Mouse (Mus musculus): ENCODE data around the gene Eif4h.

Gene Eif4h

DNA sequence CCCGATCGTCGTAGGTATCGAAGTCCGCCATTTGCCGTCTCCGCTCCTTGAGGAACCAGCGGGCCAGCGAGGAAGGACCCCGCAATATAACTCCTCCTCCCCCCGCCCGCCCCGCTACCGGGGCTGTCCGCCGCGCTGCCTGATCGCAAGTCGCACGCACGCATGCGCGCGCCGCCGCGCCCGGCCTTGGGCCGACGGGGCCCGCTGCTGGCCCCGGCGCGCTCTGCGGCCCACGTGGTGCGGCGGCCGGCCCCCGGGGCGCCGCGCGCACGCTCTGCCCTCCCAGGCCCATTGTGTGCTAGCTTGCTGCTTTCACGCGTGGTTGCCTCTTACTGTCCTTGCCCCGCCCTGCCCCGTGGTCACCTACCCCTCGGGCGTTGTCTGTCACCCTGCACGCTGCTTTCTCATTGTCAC is at the start of gene Eif4h:
Gene Eif4h, minus strand, starts transcription at position 222 of the 414 bp plus-strand sequence.
- peak; percentile 85 for DNase-seq (ENCODE audit: low read depth)

DNA sequence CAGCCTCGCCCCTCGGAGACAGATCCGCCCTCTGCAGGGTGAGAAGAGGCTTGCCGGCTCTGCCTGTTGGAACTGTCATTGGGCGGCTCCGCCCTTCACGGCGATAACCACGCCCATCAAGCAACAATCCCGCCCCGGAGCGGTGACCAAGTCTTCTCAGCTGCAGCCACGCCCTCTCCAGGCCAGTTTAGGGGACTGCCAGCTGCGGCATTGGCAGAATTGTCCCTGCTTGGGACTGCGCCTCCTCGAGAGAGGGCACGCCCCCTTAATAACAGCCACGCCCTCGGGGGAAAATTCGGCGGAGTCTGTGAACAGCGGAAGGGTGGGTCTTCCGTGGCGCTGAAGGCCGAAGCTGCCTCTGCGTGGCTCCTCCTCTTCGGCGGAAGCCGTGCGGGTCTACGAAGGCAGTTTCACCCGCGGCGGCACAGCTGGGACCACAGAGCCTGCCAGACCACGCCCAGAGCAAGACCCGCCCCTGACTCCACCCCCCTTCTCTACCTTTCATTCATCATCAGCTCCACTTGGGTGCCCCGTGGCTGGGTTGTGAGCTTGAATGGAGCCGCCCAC is 49.5 kb upstream of the Eif4h start:
- DNase-seq (ENCODE audit: low read depth): peak; percentile 99

DNA sequence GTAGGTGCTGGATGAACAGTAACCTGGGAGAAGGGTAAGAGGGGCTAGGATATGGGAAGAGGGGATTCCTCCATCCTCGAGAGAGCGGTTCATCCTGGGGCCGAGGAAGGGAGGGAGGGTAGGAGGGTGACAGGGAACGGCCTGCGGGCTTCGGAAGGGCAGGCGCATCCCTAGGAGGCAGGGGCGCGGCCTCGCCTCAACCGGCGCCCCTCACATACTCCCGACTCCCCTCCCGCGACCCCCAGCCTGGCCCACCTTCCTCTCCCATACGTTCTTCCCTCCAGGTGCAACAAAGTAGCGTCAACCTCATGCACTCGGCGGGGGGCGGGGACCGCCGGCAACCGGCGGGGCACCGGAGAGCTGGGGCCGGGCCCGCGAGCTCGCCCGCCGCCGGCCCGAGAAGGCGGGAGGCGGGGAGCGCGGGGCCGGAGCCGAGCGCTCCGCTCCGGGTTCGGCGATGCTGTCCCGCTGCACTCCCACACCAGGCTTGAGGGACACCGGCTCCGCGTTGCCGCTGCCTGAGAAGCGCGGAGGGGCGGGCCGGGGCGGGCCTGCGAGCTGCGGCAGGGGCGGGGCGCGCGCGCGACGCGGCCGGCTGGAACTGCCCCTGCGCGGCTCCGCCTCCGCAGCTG is 48.9 kb upstream of the Eif4h start, which contains the start of gene Limk1:
Gene Limk1, minus strand, starts transcription at position 513 of the 632 bp plus-strand sequence.
- no peak for DNase-seq (ENCODE audit: low read depth)

DNA sequence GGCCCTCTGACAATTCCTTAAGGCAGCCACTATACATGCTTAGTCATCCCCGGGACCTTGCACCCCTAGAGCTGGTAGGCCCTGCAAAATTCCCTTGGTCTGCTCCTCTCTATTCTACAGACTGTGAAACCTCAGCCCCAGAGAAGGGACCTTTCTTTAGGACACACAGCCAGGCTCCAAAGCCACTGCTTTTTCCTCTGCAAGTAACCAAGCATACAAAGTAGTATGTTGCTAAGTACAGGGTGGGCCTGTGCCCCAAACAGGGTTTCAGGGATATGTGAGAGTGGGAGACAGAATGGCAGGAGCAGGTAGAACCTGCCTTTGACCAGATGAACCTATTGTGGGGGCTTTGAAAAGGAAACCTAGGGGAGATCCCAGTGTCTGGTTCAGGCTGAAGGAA is 47.9 kb upstream of the Eif4h start:
- DNase-seq (ENCODE audit: low read depth): no peak

DNA sequence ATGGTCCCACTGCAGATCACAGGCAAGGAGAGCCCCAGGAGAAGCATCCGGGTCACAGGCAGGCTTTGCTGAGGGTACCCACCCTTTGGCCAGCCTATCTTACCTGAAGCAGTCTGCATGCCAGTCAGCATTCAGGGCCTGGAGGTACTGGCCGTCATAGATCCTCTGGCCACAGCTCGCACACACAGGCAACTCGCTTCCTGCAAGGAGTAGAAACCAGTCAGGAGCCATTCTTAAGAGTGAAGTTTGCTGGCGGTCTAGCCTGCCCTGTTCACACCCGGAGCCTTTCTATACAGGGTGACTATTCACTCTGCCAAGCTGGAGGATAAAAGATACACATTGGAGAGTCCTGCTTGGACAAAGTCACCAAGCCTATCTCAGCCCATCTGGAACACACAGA is 47.3 kb upstream of the Eif4h start:
- no peak for DNase-seq (ENCODE audit: low read depth)

DNA sequence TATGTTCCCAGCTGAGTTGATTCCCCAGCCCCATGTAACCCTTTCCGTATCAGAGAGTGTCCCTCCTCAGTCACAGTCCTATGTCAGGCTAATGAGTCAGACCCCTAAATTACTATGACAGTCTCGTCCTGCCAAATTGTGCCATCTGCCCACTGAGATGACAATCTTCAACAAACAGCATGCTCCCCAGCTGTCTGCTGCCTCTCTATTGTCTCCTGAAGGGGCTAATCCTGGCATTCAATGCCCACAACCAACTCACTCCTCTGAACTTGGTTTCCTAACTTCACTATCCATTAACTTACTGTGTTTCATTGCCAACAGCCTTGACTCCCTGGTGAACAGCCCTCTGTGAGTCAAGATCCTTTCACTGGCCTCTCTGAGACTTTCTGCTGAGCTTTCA is 45.1 kb upstream of the Eif4h start:
- no peak for DNase-seq (ENCODE audit: low read depth)

DNA sequence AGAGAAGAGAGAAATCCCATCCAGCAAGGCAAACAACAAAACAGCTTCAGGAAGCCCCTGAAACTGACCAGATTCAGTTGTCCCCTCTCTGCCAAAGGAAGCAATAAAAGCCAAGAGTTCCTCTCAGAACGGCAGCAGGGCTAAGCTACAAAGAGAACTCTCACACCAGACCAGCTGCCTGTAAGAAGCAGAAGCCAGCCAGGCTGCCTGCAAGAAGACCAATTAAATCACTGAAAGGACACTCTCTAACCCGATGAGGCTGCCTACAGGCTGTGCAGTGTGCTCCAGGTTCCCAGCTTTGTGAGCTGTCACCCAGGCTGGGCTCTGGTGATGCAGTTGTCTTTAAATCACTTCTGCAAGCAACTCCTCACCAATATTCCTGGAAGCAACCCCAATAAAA is 44.5 kb upstream of the Eif4h start:
- no peak for DNase-seq (ENCODE audit: low read depth)

DNA sequence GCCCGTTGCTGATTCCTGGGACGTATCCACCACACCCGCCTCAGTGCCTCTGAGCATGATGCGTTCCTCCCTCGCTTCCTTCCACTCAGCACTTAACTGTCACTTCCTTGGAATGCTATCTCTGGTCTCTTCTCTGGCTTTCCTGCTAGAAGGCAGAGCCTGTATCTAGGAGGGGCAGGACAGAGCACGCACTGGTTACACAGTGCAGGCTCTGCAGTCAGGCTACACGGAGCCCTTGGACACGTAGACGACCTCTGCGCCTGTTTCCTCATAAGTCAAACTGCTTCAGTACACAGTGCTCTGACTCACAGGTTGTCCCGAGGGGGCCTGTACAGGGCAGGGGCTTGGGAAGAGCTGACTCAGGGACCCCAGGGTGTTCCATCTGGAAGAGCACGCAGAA is 40.9 kb upstream of the Eif4h start:
- no peak for DNase-seq (ENCODE audit: low read depth)

DNA sequence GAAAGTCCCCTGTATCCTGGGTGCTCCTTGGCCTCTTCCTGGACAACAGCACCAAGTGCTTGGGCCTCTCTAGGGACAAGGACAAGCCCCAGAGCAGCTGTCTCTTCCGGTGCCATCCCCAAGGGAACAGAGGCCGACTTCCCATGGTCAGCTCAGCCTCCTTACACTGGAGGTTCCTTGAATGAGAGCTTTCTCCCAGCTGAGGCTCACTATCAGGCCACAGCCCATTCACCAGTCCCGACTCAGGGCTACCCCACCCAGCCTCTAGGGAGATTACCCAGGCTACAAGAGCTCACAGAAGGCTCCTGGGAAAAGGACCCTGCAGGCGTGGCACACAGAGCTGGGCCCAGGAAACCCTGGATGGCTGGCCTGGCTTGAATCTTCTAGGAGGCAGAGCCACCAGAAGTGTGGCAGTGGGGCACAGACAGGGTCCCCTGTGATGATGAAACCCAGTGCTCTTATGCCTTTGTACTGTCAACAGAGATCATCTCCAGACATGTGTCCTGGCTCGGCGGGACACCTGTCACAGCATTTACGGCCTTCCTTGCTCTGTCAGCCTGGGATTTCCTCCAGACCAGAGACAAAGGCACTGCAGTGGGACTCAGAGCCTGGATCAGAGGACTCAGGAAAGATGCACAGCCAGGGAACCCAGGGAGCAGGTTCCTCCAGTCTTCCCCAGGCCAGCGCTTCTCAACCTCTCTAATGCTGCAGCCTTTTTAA is 39.7 kb upstream of the Eif4h start:
- no peak for DNase-seq (ENCODE audit: low read depth)

DNA sequence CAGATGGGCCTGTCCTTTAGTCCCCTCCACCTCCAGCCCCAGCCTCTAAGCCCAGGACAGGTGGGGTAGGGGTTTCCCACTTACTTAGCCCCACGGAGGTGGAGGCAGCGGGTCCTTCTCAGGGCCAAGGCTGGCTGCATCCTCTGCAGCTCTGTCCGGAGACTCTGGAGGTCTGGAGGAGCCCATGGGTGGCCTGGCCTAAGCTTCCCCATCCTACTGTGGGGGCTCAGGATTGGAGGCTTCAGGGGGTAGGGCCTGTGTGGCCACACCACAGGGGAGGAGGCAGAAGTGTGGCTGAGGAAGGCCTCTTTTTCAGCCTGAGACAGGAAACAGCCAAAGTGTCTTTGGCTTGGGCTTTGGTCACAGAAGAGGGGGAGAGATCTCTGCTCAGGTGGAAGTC is 38.7 kb upstream of the Eif4h start:
- peak; percentile 44 for DNase-seq (ENCODE audit: low read depth)

DNA sequence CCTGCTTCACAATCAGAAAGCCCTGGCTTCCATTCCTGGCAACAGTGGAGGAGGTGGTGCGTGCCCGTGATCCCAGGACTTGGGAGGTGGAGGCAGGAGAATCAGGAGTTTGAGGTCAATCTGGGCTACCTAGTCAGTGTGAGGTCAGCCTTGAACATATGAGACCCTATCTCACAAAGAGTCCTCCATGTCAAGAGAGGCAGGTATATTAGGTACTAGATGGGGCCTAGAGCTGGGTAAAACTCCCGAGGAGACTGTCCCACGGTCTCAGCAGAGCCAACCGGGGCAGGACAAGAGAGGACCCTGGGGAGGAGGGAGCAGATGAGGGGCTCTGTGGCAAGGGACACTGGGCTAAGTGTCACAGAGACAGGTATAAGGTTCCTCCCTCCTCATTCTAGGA is 38.2 kb upstream of the Eif4h start:
- no peak for DNase-seq (ENCODE audit: low read depth)

DNA sequence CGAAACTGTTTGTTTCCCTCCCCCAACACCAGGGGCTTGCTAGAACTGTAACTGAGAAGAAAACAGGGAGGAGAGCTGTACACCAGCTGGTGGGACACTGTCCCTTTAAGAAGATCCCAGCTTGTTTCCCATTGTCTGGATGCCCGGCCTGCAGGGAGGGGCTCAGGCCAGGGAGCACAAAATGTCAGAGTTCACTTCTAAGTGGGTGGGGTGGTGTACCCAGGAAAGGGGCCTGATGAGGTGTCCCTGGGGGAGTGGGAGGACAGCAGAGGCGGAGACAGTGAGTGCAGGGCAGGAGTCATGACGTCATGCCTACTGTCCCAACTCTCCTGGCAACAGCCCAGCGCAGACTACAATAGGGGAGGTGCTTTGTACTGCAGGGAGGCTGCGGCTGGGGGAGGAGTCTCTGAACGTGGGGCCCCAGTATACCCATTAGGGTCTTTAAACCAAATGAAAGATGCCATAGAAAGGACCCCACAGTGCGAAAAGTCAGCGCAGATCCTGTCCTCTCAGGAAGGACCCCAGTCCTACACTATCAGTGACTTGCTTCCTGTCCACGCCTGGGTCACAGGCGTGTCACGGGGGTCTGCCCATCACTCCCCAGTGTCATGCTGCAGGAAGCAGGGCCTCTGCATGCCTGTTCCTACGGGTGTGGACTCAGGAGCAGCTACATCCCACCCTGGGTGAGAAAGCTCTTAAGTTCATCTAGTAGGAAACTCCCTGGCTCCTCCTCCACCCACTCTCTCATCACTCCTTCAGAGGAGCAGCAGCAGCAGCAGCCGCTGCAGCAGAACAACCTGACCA is 36.9 kb upstream of the Eif4h start:
- peak; percentile 74 for DNase-seq (ENCODE audit: low read depth)

DNA sequence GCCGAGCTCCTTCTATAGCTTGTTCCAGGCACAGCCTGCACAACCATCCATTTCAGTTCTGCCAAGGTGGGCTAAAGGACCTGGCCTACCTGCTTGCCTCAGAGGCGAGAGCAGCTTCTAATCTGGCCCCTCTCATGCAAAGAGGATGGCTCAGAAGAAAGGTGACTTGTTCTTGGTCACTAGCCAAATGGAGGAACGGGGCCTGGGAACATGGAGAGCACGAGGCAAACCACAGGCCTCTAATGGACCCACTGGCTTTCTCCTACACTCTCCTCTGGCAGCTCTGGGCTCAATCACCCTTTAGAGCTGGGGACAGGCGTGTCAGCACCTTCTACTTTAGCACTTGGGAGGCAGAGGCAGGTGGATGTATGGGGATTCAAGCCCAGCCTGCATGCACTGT is 35.7 kb upstream of the Eif4h start:
- no peak for DNase-seq (ENCODE audit: low read depth)

DNA sequence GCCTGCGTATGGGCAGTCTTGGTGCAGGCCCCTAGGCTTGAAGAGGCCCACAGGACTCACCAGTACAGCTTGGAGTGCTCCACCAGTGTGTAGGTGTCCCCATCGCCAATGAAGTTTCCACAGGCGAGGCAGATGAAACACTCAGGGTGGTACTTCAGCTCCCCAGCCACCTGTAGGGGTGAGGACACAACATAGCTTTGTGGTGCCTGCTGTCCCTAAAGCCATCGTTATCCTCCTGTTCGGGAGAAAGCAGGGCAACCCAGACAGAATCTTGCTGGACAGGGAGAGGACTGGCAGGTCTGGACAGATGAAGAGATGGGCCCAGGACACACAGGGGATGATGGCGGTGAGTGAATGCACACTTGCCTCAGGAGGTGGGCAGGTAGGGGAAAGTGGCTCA is 33.3 kb upstream of the Eif4h start:
- DNase-seq (ENCODE audit: low read depth): no peak

DNA sequence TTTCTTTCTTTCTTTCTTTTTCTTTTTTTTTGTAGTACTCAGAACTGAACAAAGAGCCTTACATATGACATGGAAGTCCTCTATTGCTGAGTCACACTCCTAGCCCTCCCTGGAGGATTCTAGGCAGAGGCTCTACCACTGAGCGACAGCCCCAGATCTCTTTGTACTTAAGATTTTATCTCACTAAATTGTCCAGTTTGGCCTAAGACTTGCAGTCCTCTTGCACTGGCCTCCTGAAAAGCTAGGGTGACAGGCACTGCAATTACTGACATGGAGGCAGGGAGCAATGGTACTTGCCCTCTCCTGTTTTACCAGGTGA is 32.9 kb upstream of the Eif4h start:
- no peak for DNase-seq (ENCODE audit: low read depth)

DNA sequence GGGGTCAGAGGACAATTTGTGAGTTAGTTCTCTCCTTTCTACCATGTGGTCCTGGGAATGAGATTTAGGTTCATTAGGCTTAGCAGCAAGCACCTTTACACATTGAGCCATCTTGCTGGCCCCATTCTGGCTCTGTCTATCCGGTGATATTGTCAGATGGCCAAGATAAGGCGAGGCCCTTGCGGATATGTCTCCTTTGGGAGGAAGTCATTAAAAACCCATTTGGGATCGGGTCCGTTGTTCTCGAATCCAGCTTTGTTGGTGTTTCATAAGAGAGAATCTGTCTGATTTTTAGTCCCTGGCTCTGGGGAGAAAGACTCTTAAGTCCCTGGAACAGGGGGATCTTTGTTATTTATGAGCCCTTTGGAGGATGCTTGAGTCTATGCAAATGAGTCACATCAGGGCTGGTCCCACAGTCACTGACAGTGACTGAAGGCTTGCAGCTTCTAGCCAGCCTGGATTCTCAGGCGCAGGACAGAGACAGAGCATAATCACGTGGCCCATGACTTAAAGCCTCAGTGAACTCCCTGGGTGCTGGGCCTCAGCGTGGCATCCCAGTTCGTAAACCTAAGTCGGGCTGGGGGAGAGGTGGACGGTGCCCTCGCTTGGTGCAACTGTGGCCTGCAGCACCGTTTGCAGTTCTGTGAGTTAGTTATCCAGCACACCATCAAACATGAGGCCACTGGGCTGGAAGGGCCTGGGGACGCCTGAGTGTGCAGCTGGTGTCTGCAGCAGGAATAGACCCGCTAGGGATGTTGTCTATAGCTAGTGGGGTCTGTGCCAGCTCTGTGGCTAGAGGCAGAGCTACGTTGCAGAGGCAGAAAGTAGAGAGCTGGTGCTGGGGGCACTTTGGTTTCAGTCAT is 32.3 kb upstream of the Eif4h start:
- no peak for DNase-seq (ENCODE audit: low read depth)

DNA sequence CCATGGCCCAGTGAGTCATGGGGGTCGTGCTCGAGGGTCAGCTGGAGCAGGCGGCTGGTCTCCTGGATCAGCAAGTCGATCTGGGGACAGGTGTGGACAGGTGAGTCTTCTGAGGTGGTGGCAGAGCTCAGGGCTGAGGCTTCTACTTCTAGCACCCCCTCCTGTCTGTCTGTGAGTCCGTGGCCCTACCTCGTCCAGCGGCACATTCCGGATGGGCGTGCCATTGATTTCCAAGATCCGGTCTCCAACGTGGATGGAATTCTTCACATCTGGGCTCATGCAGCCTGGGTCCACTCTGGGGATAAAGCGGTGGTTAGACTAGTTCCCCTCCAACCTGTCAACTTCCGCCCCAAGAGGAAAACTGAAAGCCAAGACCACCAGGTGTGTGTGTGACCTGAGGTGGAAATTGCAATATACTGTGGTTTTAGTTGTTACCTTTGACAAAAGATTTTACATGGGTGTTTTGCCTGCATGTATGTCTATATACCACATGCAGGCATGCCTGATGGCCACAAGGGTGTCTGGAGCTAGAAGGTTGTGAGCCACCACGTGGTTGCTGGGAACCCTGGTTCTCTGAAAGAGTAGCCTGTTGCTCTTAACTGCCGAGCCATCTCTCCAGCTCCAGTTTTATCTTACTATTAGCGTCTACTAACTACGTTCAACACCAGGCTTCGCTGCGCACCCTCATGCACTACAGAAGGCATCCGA is 29.9 kb upstream of the Eif4h start:
- no peak for DNase-seq (ENCODE audit: low read depth)

DNA sequence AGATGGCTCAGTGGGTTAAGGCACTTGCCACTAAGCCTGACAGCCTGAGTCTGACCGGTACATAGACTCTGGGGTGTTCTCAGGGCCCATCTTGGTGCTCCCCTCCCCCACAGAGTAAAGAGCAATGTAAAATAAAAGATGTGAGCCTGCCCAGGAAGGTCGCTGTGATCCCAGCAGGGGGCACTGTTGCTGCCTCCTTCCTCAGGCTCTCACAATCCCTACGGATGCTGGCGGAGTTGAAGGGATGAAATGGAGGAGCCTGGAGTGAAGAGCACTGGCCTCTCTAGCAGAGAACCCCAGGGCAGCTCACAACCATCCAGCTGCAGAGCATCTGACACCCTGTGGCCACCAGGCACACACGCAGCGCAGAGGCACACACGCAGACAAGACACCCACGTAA is 29.2 kb upstream of the Eif4h start:
- no peak for DNase-seq (ENCODE audit: low read depth)

DNA sequence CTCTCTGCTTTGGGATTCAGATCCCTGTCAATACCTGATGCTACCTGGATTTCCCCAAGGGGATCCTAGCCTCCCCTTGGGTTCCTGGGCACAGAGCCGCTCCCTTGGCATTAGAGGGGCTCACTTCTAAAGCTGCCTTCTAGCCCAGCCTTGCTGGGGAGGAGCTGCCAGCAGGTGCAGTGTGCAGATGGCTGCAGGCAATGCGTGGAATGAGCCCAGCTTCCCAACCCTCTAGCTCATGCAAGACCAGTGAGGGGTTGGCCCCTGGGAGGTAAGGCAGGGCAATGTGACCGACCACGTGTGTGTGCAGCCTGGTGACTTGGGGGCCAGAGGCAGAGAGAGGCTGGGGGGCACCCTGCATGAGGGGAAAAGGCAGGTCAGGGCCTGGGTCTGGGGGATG is 17.4 kb upstream of the Eif4h start:
- no peak for DNase-seq (ENCODE audit: low read depth)

DNA sequence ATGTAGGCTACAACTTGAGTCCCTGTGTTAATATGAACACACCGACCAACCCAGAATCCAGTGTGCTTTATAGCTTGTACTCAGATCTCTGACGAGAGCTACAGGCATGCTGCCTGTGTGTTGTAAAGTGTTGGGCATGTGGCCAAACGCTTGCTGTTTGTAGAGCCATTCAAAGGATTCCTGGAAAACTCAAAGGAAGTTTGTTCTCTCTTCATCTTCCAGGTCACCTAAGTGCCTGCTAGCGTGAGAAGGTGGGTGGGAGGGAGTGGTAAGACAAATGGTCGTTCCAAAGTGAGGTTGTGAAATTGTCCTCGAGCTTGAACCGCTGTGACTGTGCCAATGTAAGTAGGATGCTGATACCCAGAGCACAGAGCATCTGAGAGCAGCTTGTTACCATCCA is 12.7 kb upstream of the Eif4h start:
- DNase-seq (ENCODE audit: low read depth): no peak

DNA sequence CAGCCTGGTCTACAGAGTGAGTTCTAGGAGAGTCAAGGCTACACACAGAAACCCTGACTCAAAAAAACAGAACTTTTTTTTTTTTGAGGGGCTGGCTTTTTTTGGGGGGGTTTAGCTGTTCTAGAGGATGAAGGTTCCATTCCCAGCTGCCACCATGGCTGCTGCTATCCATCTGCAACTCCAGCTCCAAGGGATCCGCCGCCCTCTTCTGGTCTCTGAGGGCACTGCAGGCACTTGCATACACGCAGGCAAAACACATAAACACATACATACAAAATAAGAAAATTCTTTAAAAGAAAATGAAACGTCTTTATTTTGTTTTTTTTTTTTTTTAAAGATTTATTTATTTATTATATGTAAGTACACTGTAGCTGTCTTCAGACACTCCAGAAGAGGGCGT is 11.6 kb upstream of the Eif4h start:
- DNase-seq (ENCODE audit: low read depth): peak; percentile 58
